Mouse (Mus musculus): Measurements from ENCODE around the gene Casz1.

DNA sequence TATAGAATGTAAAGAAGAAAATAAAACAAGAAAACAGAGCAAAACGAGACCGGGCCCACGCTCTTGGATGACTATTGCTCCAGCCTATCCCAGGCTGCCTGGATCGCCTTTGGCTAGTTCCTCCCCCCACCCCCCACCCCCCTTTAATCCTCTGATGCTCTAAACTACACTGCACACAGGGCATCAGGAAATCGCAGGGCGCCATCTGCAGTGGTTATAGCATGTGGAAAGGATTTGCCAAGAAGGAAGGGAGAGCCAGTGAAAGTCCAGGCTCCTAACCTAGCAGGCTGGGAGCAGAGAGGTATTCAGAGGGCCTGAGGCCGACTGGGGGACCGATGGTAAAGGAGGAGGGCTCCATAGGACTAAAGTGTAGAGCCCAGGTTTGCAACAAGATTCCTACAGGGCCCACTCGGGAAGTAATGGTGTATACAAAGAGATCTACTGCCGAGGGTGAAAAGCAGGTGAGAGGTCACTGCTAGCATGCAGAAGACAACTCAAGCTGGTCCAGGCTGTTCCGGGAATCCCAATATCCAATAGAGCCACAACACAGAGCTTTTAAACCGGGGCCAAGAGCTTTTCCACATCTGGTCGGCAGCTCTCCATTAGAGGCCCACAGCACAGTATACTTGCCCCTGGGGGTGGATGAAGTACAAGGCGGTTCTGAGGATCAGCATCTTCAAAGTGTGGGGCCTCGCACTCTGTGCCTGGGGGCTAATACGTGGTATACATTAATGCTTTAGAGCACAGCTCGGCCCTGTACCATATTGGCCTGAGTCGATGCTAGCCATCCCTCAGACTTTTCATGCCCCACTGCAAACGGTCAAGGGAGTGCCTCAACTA is 180.7 kb downstream of the Casz1 start:
- TF ChIP-seq CTCF (conservative IDR thresholded peaks at IDR 0.05; ENCODE audit: low read length) (no peak), POU5F1 (IDR thresholded peaks at IDR 0.05; ENCODE audit: borderline replicate concordance, low read length) (no peak)

All from E14TG2a.4 (cell line).